Mouse (Mus musculus) adrenal gland (tissue): ENCODE results near the gene Myo1e.
"Not testable (repeated sequence)": the region's sequence is repeated elsewhere in the genome, so short reads cannot be mapped to it uniquely, and the experiment has no call there.

Experiments
- intact Hi-C: fragments of 180-260 bp; cut with DNase I; formaldehyde crosslinking; loops from one replicate; pipeline ENCODE4 v1.15.1; 2025

Gene Myo1e

GRCm38 (mm10) chr9:70249881-70250681 lies 42.9 kb downstream of the Myo1e start:
- intact Hi-C loops = no loop called here

- intact Hi-C loops = no loop called here
Measured at GRCm38 (mm10) chr9:70251441-70251985, 44.4 kb downstream of the Myo1e start.

GRCm38 (mm10) chr9:70253016-70253415 lies 45.9 kb downstream of the Myo1e start:
- intact Hi-C loops = no loop called here

GRCm38 (mm10) chr9:70255005-70255404 lies 47.9 kb downstream of the Myo1e start:
- intact Hi-C loops = no loop called here

- intact Hi-C loops = not testable (repeated sequence)
Measured at GRCm38 (mm10) chr9:70256027-70256426, 48.9 kb downstream of the Myo1e start.

GRCm38 (mm10) chr9:70257289-70258101 lies 50.3 kb downstream of the Myo1e start:
- intact Hi-C loops = no loop called here

GRCm38 (mm10) chr9:70260324-70260841 lies 53.2 kb downstream of the Myo1e start:
- intact Hi-C loops = loop anchor here (5.0 kb wide), 1 partner anchor 53 kb away; the partner anchor contains the start of gene Myo1e

GRCm38 (mm10) chr9:70261646-70262045 lies 54.5 kb downstream of the Myo1e start:
- intact Hi-C loops = loop anchor here (5.0 kb wide), 1 partner anchor 54 kb away; the partner anchor contains the start of gene Myo1e

GRCm38 (mm10) chr9:70263134-70263533 lies 56.0 kb downstream of the Myo1e start:
- intact Hi-C loops = loop anchor here (5.0 kb wide), 1 partner anchor 56 kb away; the partner anchor contains the start of gene Myo1e

- intact Hi-C loops = loop anchor here (5.0 kb wide), 1 partner anchor 56 kb away; the partner anchor contains the start of gene Myo1e
Measured at GRCm38 (mm10) chr9:70263735-70264134, 56.6 kb downstream of the Myo1e start.

GRCm38 (mm10) chr9:70265513-70265912 lies 58.4 kb downstream of the Myo1e start:
- intact Hi-C loops = no loop called here

- intact Hi-C loops = no loop called here
Measured at GRCm38 (mm10) chr9:70266186-70266585, 59.0 kb downstream of the Myo1e start.

- intact Hi-C loops = no loop called here
Measured at GRCm38 (mm10) chr9:70267108-70267507, 60.0 kb downstream of the Myo1e start.

GRCm38 (mm10) chr9:70269349-70269748 lies 62.2 kb downstream of the Myo1e start:
- intact Hi-C loops = no loop called here

GRCm38 (mm10) chr9:70270468-70270867 lies 63.3 kb downstream of the Myo1e start:
- intact Hi-C loops = no loop called here

GRCm38 (mm10) chr9:70271137-70271536 lies 64.0 kb downstream of the Myo1e start:
- intact Hi-C loops = no loop called here

GRCm38 (mm10) chr9:70271631-70272030 lies 64.5 kb downstream of the Myo1e start:
- intact Hi-C loops = no loop called here

GRCm38 (mm10) chr9:70274071-70274470 lies 66.9 kb downstream of the Myo1e start:
- intact Hi-C loops = no loop called here

- intact Hi-C loops = no loop called here
Measured at GRCm38 (mm10) chr9:70274476-70274875, 67.3 kb downstream of the Myo1e start.

- intact Hi-C loops = no loop called here
Measured at GRCm38 (mm10) chr9:70274887-70275555, 67.9 kb downstream of the Myo1e start.

- intact Hi-C loops = no loop called here
Measured at GRCm38 (mm10) chr9:70277076-70277475, 69.9 kb downstream of the Myo1e start.
